Mouse (Mus musculus): Measurements from ENCODE around the gene Rab30. TPM values are rescaled to one million over a fixed set of nuclear protein-coding genes. Genes with fewer than 3 reads are reported as not detected.

Gene Rab30
- total and polyA plus RNA-seq, 3 experiments, result 39.1 to 105 (median 66.2) TPM

- Histone ChIP-seq H3K79me2 (replicated peaks; ENCODE audit: control insufficient read depth, extremely low read depth, insufficient read depth, poor library complexity, severe bottlenecking) (no peaks in the 10 kb centered on the region), H3K27me3 (replicated peaks) (no peaks in the 10 kb centered on the region), H3K36me3 (replicated peaks in 1 of 2; ENCODE audit: control insufficient read depth in 1 of 2, insufficient read depth in 1 of 2, low read length in 1 of 2) (no peaks in the 10 kb centered on the region), H3K4me1 (ENCODE audit: control insufficient read depth in 1 of 2, insufficient read depth in 2 of 2) (peaks cover 3 to 20% of the 10 kb centered on the region in 2 experiments; a peak in 3 of 4 replicates), H3K9ac (ENCODE audit: insufficient read depth, low read depth) (no peak overlapping the region), H3K4me3 (replicated peaks in 1 of 3; ENCODE audit: low read depth in 2 of 3, low read length in 2 of 3, poor library complexity in 1 of 3) (no peak overlapping the region), H3K27ac (ENCODE audit: insufficient read depth, low read depth) (no peak overlapping the region), H3K9me3 (replicated peaks; ENCODE audit: low read length) (no peaks in the 10 kb centered on the region), H3K4me2 (ENCODE audit: insufficient read depth, low read depth, poor library complexity, severe bottlenecking) (no peak overlapping the region)
- no peak for DNase-seq (ENCODE audit: extremely low read depth)
- in situ Hi-C loops (cut with MboI; ENCODE audit: low pct_ligation_motif_present, low pct_unique_long_range_greater_than_20kb, low sequenced_read_pairs) (no loop called here), dilution Hi-C loops (cut with MboI; ENCODE audit: extremely low pct_ligation_motif_present, extremely low pct_unique_long_range_greater_than_20kb, low sequenced_read_pairs) (no loop called here)
- TF ChIP-seq RAD21 (IDR thresholded peaks at IDR 0.05; ENCODE audit: low read depth, low read length) (peak; percentile 61), IRF4 (IDR thresholded peaks at IDR 0.05; ENCODE audit: low read depth, low read length) (no peak), MAZ (IDR thresholded peaks at IDR 0.05; ENCODE audit: low read depth, low read length) (no peak), CTCF (conservative IDR thresholded peaks at IDR 0.05 in 1 of 2, IDR thresholded peaks at IDR 0.05 in 1 of 2; ENCODE audit: low read depth in 2 of 2, low read length in 2 of 2) (peak in 1 of 2 experiments; percentile 63; a peak in 3 of 4 replicates), SMC3 (IDR thresholded peaks at IDR 0.05; ENCODE audit: low read depth, low read length) (peak; percentile 69), CHD1 (IDR thresholded peaks at IDR 0.05; ENCODE audit: low read depth, low read length) (no peak), HCFC1 (IDR thresholded peaks at IDR 0.05; ENCODE audit: low read depth, low read length) (no peak), POLR2AphosphoS2 (IDR thresholded peaks at IDR 0.05; ENCODE audit: low read depth, low read length) (no peak), JUN (IDR thresholded peaks at IDR 0.05; ENCODE audit: insufficient read depth, low read depth, low read length) (no peak), SIN3A (IDR thresholded peaks at IDR 0.05; ENCODE audit: low read length) (no peak), MEF2A (IDR thresholded peaks at IDR 0.05; ENCODE audit: borderline replicate concordance, low read depth, low read length) (no peak), TCF12 (IDR thresholded peaks at IDR 0.05; ENCODE audit: low read depth, low read length) (no peak)
These were observed 40.0 kb downstream of the Rab30 start for GRCm38 (mm10) chr7:92781361-92781760.

GRCm38 (mm10) chr7:92781948-92782347, 40.5 kb downstream of the Rab30 start:
- H3K9ac ChIP-seq (ENCODE audit: insufficient read depth, low read depth), result no peak overlapping the region; the same call in 1 of the 2 replicates
- H3K4me3 ChIP-seq (replicated peaks in 1 of 3; ENCODE audit: low read depth in 2 of 3, low read length in 2 of 3, poor library complexity in 1 of 3), result peak overlapping the region in 2 of 3 experiments; percentile 12 to 20
- no peaks in the 10 kb centered on the region for H3K27me3 ChIP-seq (replicated peaks)
- H3K4me1 ChIP-seq (ENCODE audit: control insufficient read depth in 1 of 2, insufficient read depth in 2 of 2), result peaks cover 3 to 20% of the 10 kb centered on the region in 2 experiments; a peak in 3 of 4 replicates
- peak overlapping the region; percentile 62 for H3K4me2 ChIP-seq (ENCODE audit: insufficient read depth, low read depth, poor library complexity, severe bottlenecking)
- no peak for TF ChIP-seq E2F4 (IDR thresholded peaks at IDR 0.05; ENCODE audit: insufficient replicate concordance, low read depth, low read length)
- no peak for TF ChIP-seq ZKSCAN1 (IDR thresholded peaks at IDR 0.05; ENCODE audit: borderline replicate concordance, low read depth, low read length)
- peak; percentile 86 for TF ChIP-seq IRF4 (IDR thresholded peaks at IDR 0.05; ENCODE audit: low read depth, low read length)
- no peak for TF ChIP-seq KAT2A (IDR thresholded peaks at IDR 0.05; ENCODE audit: insufficient replicate concordance, low read length)
- TF ChIP-seq MAX (IDR thresholded peaks at IDR 0.05; ENCODE audit: low read length), result no peak
- TF ChIP-seq POLR2AphosphoS2 (IDR thresholded peaks at IDR 0.05; ENCODE audit: low read depth, low read length), result no peak
- no peak for TF ChIP-seq TBP (conservative IDR thresholded peaks at IDR 0.05; ENCODE audit: low read depth, low read length)
- peak; percentile 63 for TF ChIP-seq ETS1 (conservative IDR thresholded peaks at IDR 0.05; ENCODE audit: low read depth, low read length)
- peak; percentile 95 for TF ChIP-seq JUND (conservative IDR thresholded peaks at IDR 0.05; ENCODE audit: low read depth, low read length)
- TF ChIP-seq UBTF (IDR thresholded peaks at IDR 0.05; ENCODE audit: low read depth, low read length), result no peak
- no peak for TF ChIP-seq RAD21 (IDR thresholded peaks at IDR 0.05; ENCODE audit: low read depth, low read length)
- TF ChIP-seq NRF1 (IDR thresholded peaks at IDR 0.05; ENCODE audit: low read depth, low read length), result no peak
- TF ChIP-seq HCFC1 (IDR thresholded peaks at IDR 0.05; ENCODE audit: low read depth, low read length), result no peak
- TF ChIP-seq ZC3H11A (IDR thresholded peaks at IDR 0.05; ENCODE audit: low read depth, low read length), result no peak
- TF ChIP-seq SIN3A (IDR thresholded peaks at IDR 0.05; ENCODE audit: low read length), result no peak
- TF ChIP-seq EP300 (IDR thresholded peaks at IDR 0.05; ENCODE audit: low read length), result peak; percentile 55; the same call in 1 of the 2 replicates
- TF ChIP-seq CHD2 (IDR thresholded peaks at IDR 0.05; ENCODE audit: low read length), result no peak
- no peak for TF ChIP-seq CHD1 (IDR thresholded peaks at IDR 0.05; ENCODE audit: low read depth, low read length)
- TF ChIP-seq USF2 (conservative IDR thresholded peaks at IDR 0.05; ENCODE audit: low read depth, low read length), result no peak
- peak; percentile 97 for TF ChIP-seq JUN (IDR thresholded peaks at IDR 0.05; ENCODE audit: insufficient read depth, low read depth, low read length)
- no peak for TF ChIP-seq BHLHE40 (IDR thresholded peaks at IDR 0.05; ENCODE audit: low read depth, low read length)
- no peak for TF ChIP-seq ZNF384 (IDR thresholded peaks at IDR 0.05; ENCODE audit: low read depth, low read length)
- no peak for TF ChIP-seq GABPA (IDR thresholded peaks at IDR 0.05; ENCODE audit: insufficient replicate concordance, low read depth, low read length)
- peak; percentile 64 for TF ChIP-seq MEF2A (IDR thresholded peaks at IDR 0.05; ENCODE audit: borderline replicate concordance, low read depth, low read length)
- H3K79me2 ChIP-seq (replicated peaks; ENCODE audit: control insufficient read depth, extremely low read depth, insufficient read depth, poor library complexity, severe bottlenecking), result no peaks in the 10 kb centered on the region
- no peaks in the 10 kb centered on the region for H3K9me3 ChIP-seq (replicated peaks; ENCODE audit: low read length)
- DNase-seq (ENCODE audit: extremely low read depth), result no peak
- no peaks in the 10 kb centered on the region for H3K36me3 ChIP-seq (replicated peaks in 1 of 2; ENCODE audit: control insufficient read depth in 1 of 2, insufficient read depth in 1 of 2, low read length in 1 of 2)
- in situ Hi-C loops (cut with MboI; ENCODE audit: low pct_ligation_motif_present, low pct_unique_long_range_greater_than_20kb, low sequenced_read_pairs), result no loop called here
- no peak overlapping the region for H3K27ac ChIP-seq (ENCODE audit: insufficient read depth, low read depth)
- dilution Hi-C loops (cut with MboI; ENCODE audit: extremely low pct_ligation_motif_present, extremely low pct_unique_long_range_greater_than_20kb, low sequenced_read_pairs), result no loop called here
